Mouse (Mus musculus) heart, adult 18-20 months (tissue): ENCODE results near the gene Pdlim4. TPM values are rescaled to one million over a fixed set of nuclear protein-coding genes. Genes with fewer than 3 reads are reported as not detected.
"Not testable (repeated sequence)": the region's sequence is repeated elsewhere in the genome, so short reads cannot be mapped to it uniquely, and the experiment has no call there.

ENCODE experiments used
- DNase-seq, 2 experiments: peaks; one replicate each; pipeline ENCODE4 v3.0.0; 2021 to 2022; ENCODE audit warnings: mixed read lengths in 1 of 2
- total RNA-seq, 2 experiments: library from RNA; stranded (reverse); gene quantifications; 2 replicates each; pipeline ENCODE4 v1.2.3; 2021

The Pdlim4 gene
- total RNA-seq, 2 experiments from 2014 or later = 30.2 to 31.9 TPM

- peak; percentile 78 for DNase-seq
These were observed 6.6 kb downstream of the Pdlim4 start for GRCm38 (mm10) chr11:54062086-54062752.

- peak; percentile 64 to 81 for DNase-seq
These were observed 8.5 kb downstream of the Pdlim4 start for GRCm38 (mm10) chr11:54060316-54060715.

- peak in 1 of 2 experiments; percentile 20 for DNase-seq
These were observed 9.3 kb downstream of the Pdlim4 start for GRCm38 (mm10) chr11:54059526-54059925.

GRCm38 (mm10) chr11:54058643-54059042 is 10.2 kb downstream of the Pdlim4 start:
- peak; percentile 35 to 60 for DNase-seq

GRCm38 (mm10) chr11:54058056-54058617 is 10.7 kb downstream of the Pdlim4 start:
- DNase-seq = no peak

GRCm38 (mm10) chr11:54057428-54057827 is 11.4 kb downstream of the Pdlim4 start:
- DNase-seq = no peak

GRCm38 (mm10) chr11:54056132-54056531 is 12.7 kb downstream of the Pdlim4 start:
- DNase-seq = no peak

GRCm38 (mm10) chr11:54054257-54054656 is 14.6 kb downstream of the Pdlim4 start:
- DNase-seq = peak; percentile 64 to 78

- DNase-seq = no peak
These were observed 15.7 kb downstream of the Pdlim4 start for GRCm38 (mm10) chr11:54053090-54053489.

- DNase-seq = no peak
These were observed 16.7 kb downstream of the Pdlim4 start for GRCm38 (mm10) chr11:54052128-54052527.

- DNase-seq = no peak
These were observed 17.7 kb downstream of the Pdlim4 start for GRCm38 (mm10) chr11:54051161-54051560.

GRCm38 (mm10) chr11:54050205-54050604 is 18.6 kb downstream of the Pdlim4 start:
- no peak for DNase-seq

- DNase-seq = no peak
These were observed 28.1 kb downstream of the Pdlim4 start for GRCm38 (mm10) chr11:54040676-54041075.

GRCm38 (mm10) chr11:54032872-54033271 is 35.9 kb downstream of the Pdlim4 start:
- DNase-seq = not testable (repeated sequence)

- DNase-seq = no peak
These were observed 39.8 kb downstream of the Pdlim4 start for GRCm38 (mm10) chr11:54028997-54029396.

GRCm38 (mm10) chr11:54028044-54028951 is 40.5 kb downstream of the Pdlim4 start, which contains the start of gene Slc22a4:
TSS of gene Slc22a4 (minus strand) at chr11:54028090.
- peak; percentile 87 to 92 for DNase-seq

- no peak for DNase-seq
These were observed 41.4 kb downstream of the Pdlim4 start for GRCm38 (mm10) chr11:54027131-54028043.

- DNase-seq = no peak
These were observed 42.2 kb downstream of the Pdlim4 start for GRCm38 (mm10) chr11:54026491-54027041.

- no peak for DNase-seq
These were observed 47.3 kb downstream of the Pdlim4 start for GRCm38 (mm10) chr11:54021396-54022093.

- no peak for DNase-seq
These were observed 49.7 kb downstream of the Pdlim4 start for GRCm38 (mm10) chr11:54018893-54019732.
